Mouse (Mus musculus) MEL (cell line): ENCODE results near the gene Sost. TPM values are rescaled to one million over a fixed set of nuclear protein-coding genes. Genes with fewer than 3 reads are reported as not detected.
"Not testable (repeated sequence)": the region's sequence is repeated elsewhere in the genome, so short reads cannot be mapped to it uniquely, and the experiment has no call there.

ENCODE experiments used
- DNase-seq: peaks from one replicate; pipeline ENCODE4 v3.0.0; 2011; ENCODE audit warnings: low read depth, low spot score
- H3K27ac ChIP-seq: 2 replicates; pipeline ENCODE4 v1.5.1; 2012; ENCODE audit warnings: low read depth, mild to moderate bottlenecking, control low read depth, low read length, moderate library complexity; ENCODE audit not compliant: control insufficient read depth
- H3K27me3 ChIP-seq, 2 experiments: fragments of 150-350 bp in 1 of 2; sonication (generic) in 1 of 2; 2 replicates each; pipeline ENCODE4 v1.6.1; 2012; ENCODE audit warnings: low read length in 2 of 2, mild to moderate bottlenecking in 2 of 2, improper control_type of control experiment in 1 of 2, moderate library complexity in 1 of 2; ENCODE audit not compliant: insufficient read depth in 2 of 2, control insufficient read depth in 1 of 2
- H3K36me3 ChIP-seq, 2 experiments: 2 replicates each; pipeline ENCODE4 v1.6.1; 2012 to 2014; ENCODE audit warnings: low read length in 2 of 2, improper control_type of control experiment in 1 of 2, inconsistent platforms in 1 of 2, mild to moderate bottlenecking in 1 of 2; ENCODE audit not compliant: insufficient read depth in 2 of 2, control insufficient read depth in 1 of 2
- H3K4me1 ChIP-seq, 2 experiments: fragments of 150-350 bp in 1 of 2; sonication (generic) in 1 of 2; 2 replicates each; pipeline ENCODE4 v1.6.1; 2012; ENCODE audit warnings: low read length in 2 of 2, improper control_type of control experiment in 1 of 2, mild to moderate bottlenecking in 1 of 2; ENCODE audit not compliant: insufficient read depth in 2 of 2, control insufficient read depth in 1 of 2
- H3K4me3 ChIP-seq, 2 experiments: fragments of 150-350 bp in 1 of 2; sonication (generic) in 1 of 2; 2 replicates each; pipeline ENCODE4 v1.5.1; 2012; ENCODE audit warnings: low read depth in 2 of 2, low read length in 2 of 2, mild to moderate bottlenecking in 2 of 2, moderate library complexity in 2 of 2, control low read depth in 1 of 2, improper control_type of control experiment in 1 of 2; ENCODE audit not compliant: control insufficient read depth in 1 of 2, insufficient read depth in 1 of 2
- H3K79me2 ChIP-seq: 2 replicates; pipeline ENCODE4 v1.6.1; 2012; ENCODE audit warnings: mild to moderate bottlenecking, low read length, moderate library complexity; ENCODE audit not compliant: control insufficient read depth, poor library complexity, insufficient read depth
- H3K9ac ChIP-seq: 2 replicates; pipeline ENCODE4 v1.6.1; 2012; ENCODE audit warnings: low read depth, mild to moderate bottlenecking, control low read depth, low read length, moderate library complexity; ENCODE audit not compliant: control insufficient read depth, poor library complexity, severe bottlenecking
- H3K9me3 ChIP-seq: fragments of 150-350 bp; sonication (generic); replicated peaks from 2 replicates; pipeline ENCODE4 v1.6.1; 2012; ENCODE audit warnings: mild to moderate bottlenecking, low read length, improper control_type of control experiment, moderate library complexity; ENCODE audit not compliant: insufficient read depth
- CHD1 ChIP-seq: IDR thresholded peaks from 2 replicates; pipeline ENCODE4 v1.6.1; 2012; ENCODE audit warnings: low read depth, mild to moderate bottlenecking, inconsistent platforms, low read length, improper control_type of control experiment
- CHD2 ChIP-seq: IDR thresholded peaks from 2 replicates; pipeline ENCODE4 v1.6.1; 2011; ENCODE audit warnings: low read length, improper control_type of control experiment
- CTCF ChIP-seq, 3 experiments: IDR thresholded peaks in 2 of 3; conservative IDR thresholded peaks in 1 of 3; 2 replicates each; pipeline ENCODE4 v1.5.1; 2011 to 2012; ENCODE audit warnings: low read length in 3 of 3, low read depth in 2 of 3, mild to moderate bottlenecking in 2 of 3, improper control_type of control experiment in 1 of 3, inconsistent platforms in 1 of 3, mixed read lengths in 1 of 3, moderate library complexity in 1 of 3; ENCODE audit not compliant: control insufficient read depth in 1 of 3, insufficient read depth in 1 of 3, poor library complexity in 1 of 3, severe bottlenecking in 1 of 3
- ELF1 ChIP-seq: IDR thresholded peaks from 2 replicates; pipeline ENCODE4 v1.6.1; 2014; ENCODE audit warnings: low read depth, mild to moderate bottlenecking, inconsistent platforms, low read length, improper control_type of control experiment, moderate library complexity
- ETS1 ChIP-seq: IDR thresholded peaks from 2 replicates; pipeline ENCODE4 v1.6.1; 2012; ENCODE audit warnings: low read depth, mild to moderate bottlenecking, inconsistent platforms, low read length, improper control_type of control experiment, moderate library complexity
- HCFC1 ChIP-seq: IDR thresholded peaks from 2 replicates; pipeline ENCODE4 v1.6.1; 2012; ENCODE audit warnings: low read depth, mild to moderate bottlenecking, inconsistent platforms, low read length, improper control_type of control experiment, moderate library complexity
- JUND ChIP-seq: IDR thresholded peaks from 2 replicates; pipeline ENCODE4 v1.6.1; 2011; ENCODE audit warnings: low read depth, mild to moderate bottlenecking, improper control_type of control experiment, low read length
- MAFK ChIP-seq: IDR thresholded peaks from 2 replicates; pipeline ENCODE4 v1.6.1; 2011; ENCODE audit warnings: low read depth, mild to moderate bottlenecking, low read length, improper control_type of control experiment, borderline replicate concordance
- MAZ ChIP-seq: IDR thresholded peaks from 2 replicates; pipeline ENCODE4 v1.6.1; 2012; ENCODE audit warnings: low read depth, mild to moderate bottlenecking, inconsistent platforms, low read length, improper control_type of control experiment
- MEF2A ChIP-seq: IDR thresholded peaks from 2 replicates; pipeline ENCODE4 v1.6.1; 2014; ENCODE audit warnings: low read depth, mild to moderate bottlenecking, inconsistent platforms, low read length, improper control_type of control experiment; ENCODE audit not compliant: poor library complexity, insufficient replicate concordance, severe bottlenecking; ENCODE audit errors: extremely low read depth
- MXI1 ChIP-seq: IDR thresholded peaks from 2 replicates; pipeline ENCODE4 v1.6.1; 2011; ENCODE audit warnings: mild to moderate bottlenecking, low read depth, low read length, improper control_type of control experiment
- MYC ChIP-seq: IDR thresholded peaks from 2 replicates; pipeline ENCODE4 v1.6.1; 2011; ENCODE audit warnings: low read depth, mild to moderate bottlenecking, low read length, improper control_type of control experiment, moderate library complexity
- NRF1 ChIP-seq: IDR thresholded peaks from 2 replicates; pipeline ENCODE4 v1.6.1; 2014; ENCODE audit warnings: low read depth, mild to moderate bottlenecking, inconsistent platforms, low read length, improper control_type of control experiment, moderate library complexity; ENCODE audit not compliant: poor library complexity, insufficient read depth, severe bottlenecking
- POLR2AphosphoS2 ChIP-seq: IDR thresholded peaks from 2 replicates; pipeline ENCODE4 v1.6.1; 2011; ENCODE audit warnings: low read length, improper control_type of control experiment
- POLR2AphosphoS5 ChIP-seq: IDR thresholded peaks from 2 replicates; pipeline ENCODE4 v1.6.1; 2012; ENCODE audit warnings: low read depth, borderline replicate concordance, mild to moderate bottlenecking, inconsistent platforms, low read length, moderate library complexity, mixed read lengths
- RAD21 ChIP-seq: IDR thresholded peaks from 2 replicates; pipeline ENCODE4 v1.6.1; 2011; ENCODE audit warnings: mild to moderate bottlenecking, low read depth, low read length, improper control_type of control experiment
- RCOR1 ChIP-seq: IDR thresholded peaks from 2 replicates; pipeline ENCODE4 v1.6.1; 2012; ENCODE audit warnings: low read depth, mild to moderate bottlenecking, inconsistent platforms, low read length, improper control_type of control experiment
- SIN3A ChIP-seq: IDR thresholded peaks from 2 replicates; pipeline ENCODE4 v1.6.1; 2012; ENCODE audit warnings: low read length, improper control_type of control experiment, inconsistent platforms
- SMC3 ChIP-seq: IDR thresholded peaks from 2 replicates; pipeline ENCODE4 v1.6.1; 2011; ENCODE audit warnings: low read depth, low read length, improper control_type of control experiment
- TBP ChIP-seq: IDR thresholded peaks from 2 replicates; pipeline ENCODE4 v1.8.0; 2011; ENCODE audit warnings: low read depth, low read length, improper control_type of control experiment
- TCF12 ChIP-seq: IDR thresholded peaks from 2 replicates; pipeline ENCODE4 v1.6.1; 2014; ENCODE audit warnings: low read depth, mild to moderate bottlenecking, inconsistent platforms, low read length, improper control_type of control experiment, moderate library complexity
- UBTF ChIP-seq: IDR thresholded peaks from 2 replicates; pipeline ENCODE4 v1.6.1; 2012; ENCODE audit warnings: low read depth, mild to moderate bottlenecking, inconsistent platforms, low read length, improper control_type of control experiment, moderate library complexity, borderline replicate concordance; ENCODE audit not compliant: insufficient read depth
- USF1 ChIP-seq: IDR thresholded peaks from 2 replicates; pipeline ENCODE4 v1.6.1; 2014; ENCODE audit warnings: low read depth, mild to moderate bottlenecking, inconsistent platforms, low read length, improper control_type of control experiment, moderate library complexity
- USF2 ChIP-seq, 2 experiments: IDR thresholded peaks; 2 replicates each; pipeline ENCODE4 v1.6.1; 2011 to 2012; ENCODE audit warnings: improper control_type of control experiment in 2 of 2, low read length in 2 of 2, borderline replicate concordance in 1 of 2, inconsistent platforms in 1 of 2, low read depth in 1 of 2, mild to moderate bottlenecking in 1 of 2; ENCODE audit not compliant: insufficient read depth in 1 of 2
- ZKSCAN1 ChIP-seq: IDR thresholded peaks from 2 replicates; pipeline ENCODE4 v1.6.1; 2012; ENCODE audit warnings: low read depth, mild to moderate bottlenecking, inconsistent platforms, low read length, improper control_type of control experiment, moderate library complexity
- ZMIZ1 ChIP-seq: IDR thresholded peaks from 2 replicates; pipeline ENCODE4 v1.6.1; 2012; ENCODE audit warnings: low read depth, mild to moderate bottlenecking, inconsistent platforms, low read length, improper control_type of control experiment, moderate library complexity
- polyA plus RNA-seq, 2 experiments: library from polyadenylated mRNA; stranded (reverse) in 1 of 2; unstranded in 1 of 2; fragments of >175 nt in 1 of 2; fragments of >200 nt in 1 of 2; gene quantifications; 2 replicates each; pipeline versions ENCODE4 v1.2.1 to v1.2.4; 2012; ENCODE audit warnings: low replicate concordance in 2 of 2, low read depth in 1 of 2; ENCODE audit not compliant: insufficient read length in 2 of 2, insufficient read depth in 1 of 2, missing spikeins in 1 of 2
- total RNA-seq: library from RNA; depleted of rRNA; stranded (reverse); fragments of 300-350 nt; gene quantifications from 2 replicates; pipeline ENCODE4 v1.2.3, GENCODE M21; 2012

The Sost gene
- total and polyA plus RNA-seq, 3 experiments, result not detected

DNA sequence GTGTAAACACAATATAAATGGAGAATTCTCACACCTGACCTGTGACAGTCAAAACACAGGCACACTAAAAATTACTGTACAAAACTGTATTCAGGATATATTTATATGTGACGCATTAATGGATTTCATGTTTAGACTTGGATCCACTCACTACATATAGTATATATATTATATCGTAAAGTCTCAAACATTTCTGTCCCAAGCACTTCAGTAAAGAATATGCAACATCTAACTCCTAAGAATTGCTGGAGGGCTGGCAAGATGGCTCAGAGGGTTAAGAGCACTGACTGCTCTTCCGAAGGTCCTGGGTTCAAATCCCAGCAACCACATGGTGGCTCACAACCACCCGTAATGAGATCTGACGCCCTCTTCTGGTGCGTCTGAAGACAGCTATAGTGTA is 18.6 kb upstream of the Sost start:
- Histone ChIP-seq H3K4me3 (peak overlapping the region; percentile 69 to 74; a peak in 3 of 4 replicates), H3K9ac (peak overlapping the region; percentile 78), H3K27ac (peak overlapping the region; percentile 8; the same call in 1 of the 2 replicates), H3K4me1 (peaks cover 0 to 13% of the 10 kb centered on the region in 2 experiments; a peak in 2 of 4 replicates)
- TF ChIP-seq CTCF (IDR thresholded peaks at IDR 0.05 in 2 of 3, conservative IDR thresholded peaks at IDR 0.05 in 1 of 3; ENCODE audit: control insufficient read depth in 1 of 3, insufficient read depth in 1 of 3, low read depth in 2 of 3, low read length in 3 of 3, poor library complexity in 1 of 3, severe bottlenecking in 1 of 3), result peak in 1 of 3 experiments; percentile 37; a peak in 1 of 6 replicates
- 0 out of 2 replicates have a peak, but pooled peaks have one; percentile 14 for TF ChIP-seq ETS1
- TF ChIP-seq TBP, result peak; percentile 95
- peak; percentile 57 for DNase-seq
- H3K9me3 ChIP-seq, H3K36me3 ChIP-seq, H3K27me3 ChIP-seq, H3K79me2 ChIP-seq: not testable (repeated sequence)

DNA sequence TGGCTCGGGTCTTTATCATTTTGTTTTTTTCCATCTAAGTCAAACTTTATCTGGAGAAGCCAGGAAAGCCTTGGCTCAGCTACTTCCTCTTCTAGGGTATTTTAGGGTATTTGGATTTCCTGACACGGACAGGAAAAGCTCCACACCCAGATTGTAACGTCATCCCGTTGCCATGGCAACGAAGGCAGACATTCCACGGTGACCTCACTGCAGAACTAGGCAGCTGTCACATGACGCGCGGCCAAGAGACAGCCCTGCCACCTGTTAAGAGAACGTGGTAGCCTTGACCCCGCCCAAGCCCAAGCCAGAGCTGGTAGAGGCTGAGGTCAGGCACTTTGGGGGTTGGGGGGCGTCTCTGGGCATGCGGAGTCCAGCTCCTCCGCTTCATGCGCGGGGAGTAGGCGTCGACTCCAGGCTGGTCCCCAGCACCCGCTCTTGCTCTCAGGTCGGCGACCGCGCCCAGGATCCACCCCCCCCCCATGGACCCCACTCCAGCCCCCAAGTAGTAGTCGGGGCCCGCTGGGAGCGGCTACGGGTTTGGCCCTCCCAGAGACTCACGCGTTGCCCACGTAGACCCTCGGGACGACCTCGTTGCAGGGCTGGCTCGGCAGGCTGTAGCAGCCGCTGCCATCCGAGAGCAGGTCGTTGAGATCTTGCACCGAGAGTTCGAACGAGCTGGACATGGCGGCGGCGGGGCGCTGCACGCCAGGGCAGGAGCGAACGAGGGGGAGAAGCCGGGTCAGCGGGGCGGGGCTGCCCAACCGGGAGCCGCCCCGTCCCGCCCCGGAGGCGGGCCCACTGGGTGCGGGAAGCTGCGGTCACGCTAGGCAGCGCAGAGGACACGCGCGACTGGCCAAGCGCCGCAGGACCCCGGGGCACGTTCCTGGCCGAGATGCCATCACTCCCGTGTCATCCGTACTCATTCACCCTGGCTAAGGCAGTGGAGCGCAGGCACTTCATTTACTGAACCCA is 17.5 kb upstream of the Sost start, which contains the start of gene Cfap97d1:
Gene Cfap97d1 (plus strand): TSS at position 226 of the 972 bp plus-strand sequence.
- Histone ChIP-seq H3K9me3 (no peaks in the 10 kb centered on the region), H3K9ac (peak within 1 kb of the TSS; percentile 78), H3K27me3 (no peaks in the 10 kb centered on the region)
- TF ChIP-seq HCFC1 (peak; percentile 54), POLR2AphosphoS5 (no peak), ZMIZ1 (no peak), TCF12 (peak; percentile 88), ZKSCAN1 (no peak), ETS1 (peak; percentile 100), POLR2AphosphoS2 (peak; percentile 66; the same call in 1 of the 2 replicates), UBTF (no peak), CHD1 (no peak), RCOR1 (peak; percentile 67; the same call in 1 of the 2 replicates), NRF1 (no peak), USF1 (peak; percentile 97), MAZ (peak; percentile 33; the same call in 1 of the 2 replicates), MXI1 (peak; percentile 83), MYC (peak; percentile 51; the same call in 1 of the 2 replicates), CHD2 (no peak), CTCF (IDR thresholded peaks at IDR 0.05 in 2 of 3, conservative IDR thresholded peaks at IDR 0.05 in 1 of 3; ENCODE audit: control insufficient read depth in 1 of 3, insufficient read depth in 1 of 3, low read depth in 2 of 3, low read length in 3 of 3, poor library complexity in 1 of 3, severe bottlenecking in 1 of 3) (0 out of 6 replicates have a peak, but pooled peaks of 1 of the 3 experiments have one; percentile 8), USF2 (IDR thresholded peaks at IDR 0.05; ENCODE audit: borderline replicate concordance in 1 of 2, insufficient read depth in 1 of 2, low read depth in 1 of 2, low read length in 2 of 2) (peak in 1 of 2 experiments; percentile 74; a peak in 2 of 4 replicates), SIN3A (peak; percentile 94), ELF1 (peak; percentile 81), SMC3 (no peak), JUND (no peak), MEF2A (peak; percentile 98), MAFK (no peak), TBP (no peak), RAD21 (no peak)

More for the DNA sequence above, 17.5 kb upstream of the Sost start, which contains the start of gene Cfap97d1:
- Histone ChIP-seq H3K79me2 (peaks cover 2% of the 10 kb centered on the region), H3K4me1 (peaks cover 0 to 13% of the 10 kb centered on the region in 2 experiments; a peak in 2 of 4 replicates), H3K4me3 (peak within 1 kb of the TSS; percentile 69 to 74), H3K27ac (peak within 1 kb of the TSS; percentile 76), H3K36me3 (peaks cover 0 to 5% of the 10 kb centered on the region in 2 experiments; a peak in 3 of 4 replicates)
- DNase-seq, result peak; percentile 98
